Mouse (Mus musculus) stomach, postnatal 0 days (tissue): ENCODE measurements around the gene Ipmk. TPM values are rescaled to one million over a fixed set of nuclear protein-coding genes. Genes with fewer than 3 reads are reported as not detected.
A peak's percentile ranks its signal among the peaks of the same experiment; 100 is the strongest.

Experiments used
- ATAC-seq: fragments of 200-750 bp; cut with Nextera tagmentation; 2 replicates; pipeline ENCODE4 v1.8.0; 2017; ENCODE audit not compliant: low FRiP score, low TSS enrichment
- DNase-seq: peaks from one replicate; pipeline ENCODE4 v3.0.0-alpha.2; 2016; ENCODE audit warnings: low spot score
- H3K27ac ChIP-seq: fragments of 300-500 bp; sonication (generic); replicated peaks from 2 replicates; pipeline ENCODE4 v1.5.1; 2014; ENCODE audit warnings: mild to moderate bottlenecking, control low read depth
- H3K27me3 ChIP-seq: fragments of 300-500 bp; sonication (generic); 2 replicates; pipeline ENCODE4 v1.6.1; 2014; ENCODE audit warnings: low read length; ENCODE audit not compliant: control insufficient read depth, insufficient read depth
- H3K36me3 ChIP-seq: fragments of 300-500 bp; sonication (generic); 2 replicates; pipeline ENCODE4 v1.6.1; 2014; ENCODE audit warnings: low read length, mixed read lengths; ENCODE audit not compliant: control insufficient read depth, insufficient read depth
- H3K4me1 ChIP-seq: fragments of 300-500 bp; sonication (generic); replicated peaks from 2 replicates; pipeline ENCODE4 v1.6.1; 2014; ENCODE audit warnings: antibody characterized with exemption; ENCODE audit not compliant: control insufficient read depth, insufficient read depth
- H3K4me2 ChIP-seq: fragments of 300-500 bp; sonication (generic); replicated peaks from 2 replicates; pipeline ENCODE4 v1.6.1; 2014; ENCODE audit warnings: low read depth, mild to moderate bottlenecking, control low read depth, moderate library complexity
- H3K4me3 ChIP-seq: fragments of 300-500 bp; sonication (generic); 2 replicates; pipeline ENCODE4 v1.5.1; 2014; ENCODE audit warnings: low read depth, low read length, control low read depth
- H3K9ac ChIP-seq: fragments of 300-500 bp; sonication (generic); 2 replicates; pipeline ENCODE4 v1.6.1; 2014; ENCODE audit warnings: mild to moderate bottlenecking, low read length, control low read depth, mixed read lengths
- H3K9me3 ChIP-seq: fragments of 300-500 bp; sonication (generic); 2 replicates; pipeline ENCODE4 v1.6.1; 2016; ENCODE audit warnings: low read length; ENCODE audit not compliant: control insufficient read depth
- CTCF ChIP-seq: IDR thresholded peaks from 2 replicates; pipeline ENCODE4 v1.5.1; 2016; ENCODE audit warnings: antibody characterized with exemption, low read depth, mild to moderate bottlenecking, moderate library complexity
- EP300 ChIP-seq: optimal IDR thresholded peaks from 2 replicates; pipeline ENCODE3; 2016; ENCODE audit warnings: antibody characterized with exemption
- WGBS: fragments of 180-500 bp; shearing (Covaris S2); extraction: QIAGEN DNeasy Blood & Tissue Kit; methylation state at CpG from one replicate; pipeline ENCODE4 v1.1.7; 2014; 5-methylcytosine and 5-hydroxymethylcytosine counted together
- polyA plus RNA-seq: library from polyadenylated mRNA; unstranded; fragments of >200 nt; fragmentation: Nextera tagmentation; extraction: Ambion mirVana; gene quantifications from 2 replicates; pipeline ENCODE4 v1.2.1, GENCODE M21; 2015

Gene Ipmk
- polyA plus RNA-seq, 1 experiment from 2014 or later: 9.0 TPM

GRCm38 (mm10) chr10:71351301-71351700, 3.7 kb downstream of the Ipmk start:
- H3K9me3 ChIP-seq: no peaks in the 10 kb centered on the region
- no peak overlapping the region for H3K27ac ChIP-seq
- peaks cover 2% of the 10 kb centered on the region; the same call in 1 of the 2 replicates for H3K4me1 ChIP-seq
- H3K27me3 ChIP-seq: no peaks in the 10 kb centered on the region
- H3K4me3 ChIP-seq: no peak overlapping the region
- H3K4me2 ChIP-seq: no peak overlapping the region
- 90% methylated on average over 7 of the region's 7 CpGs for WGBS
- no peak for DNase-seq
- TF ChIP-seq CTCF: no peak
- TF ChIP-seq EP300: no peak
- H3K9ac ChIP-seq: no peak overlapping the region
- no peaks in the 10 kb centered on the region for H3K36me3 ChIP-seq
- ATAC-seq: no peak

- 55% methylated on average over 9 of the region's 9 CpGs for WGBS
- no peak for DNase-seq
- no peak for ATAC-seq
- TF ChIP-seq CTCF: no peak
- no peak for TF ChIP-seq EP300
- Histone ChIP-seq H3K9ac (no peak overlapping the region), H3K36me3 (no peaks in the 10 kb centered on the region), H3K9me3 (no peaks in the 10 kb centered on the region), H3K27ac (no peak overlapping the region), H3K4me2 (no peak overlapping the region), H3K4me3 (no peak overlapping the region), H3K27me3 (no peaks in the 10 kb centered on the region), H3K4me1 (peaks cover under 1% of the 10 kb centered on the region; the same call in 1 of the 2 replicates)
These were observed 6.3 kb downstream of the Ipmk start for GRCm38 (mm10) chr10:71353850-71354249.

- TF ChIP-seq EP300 (no peak), CTCF (no peak)
- no peak for ATAC-seq
- H3K36me3 ChIP-seq: no peaks in the 10 kb centered on the region
- H3K4me1 ChIP-seq: no peaks in the 10 kb centered on the region
- H3K27me3 ChIP-seq: no peaks in the 10 kb centered on the region
- no peak overlapping the region for H3K4me2 ChIP-seq
- 88% methylated on average over 12 of the region's 12 CpGs for WGBS
- no peak for DNase-seq
- no peak overlapping the region for H3K9ac ChIP-seq
- H3K4me3 ChIP-seq: no peak overlapping the region
- H3K27ac ChIP-seq: no peak overlapping the region
- no peaks in the 10 kb centered on the region for H3K9me3 ChIP-seq
These were observed 7.4 kb downstream of the Ipmk start for GRCm38 (mm10) chr10:71354947-71355346.

- ATAC-seq: no peak
- no peaks in the 10 kb centered on the region for H3K36me3 ChIP-seq
- DNase-seq: no peak
- H3K4me3 ChIP-seq: no peak overlapping the region
- no peaks in the 10 kb centered on the region for H3K9me3 ChIP-seq
- TF ChIP-seq CTCF: no peak
- no peak for TF ChIP-seq EP300
- H3K27ac ChIP-seq: no peak overlapping the region
- H3K4me2 ChIP-seq: no peak overlapping the region
- H3K27me3 ChIP-seq: no peaks in the 10 kb centered on the region
- H3K9ac ChIP-seq: no peak overlapping the region
- WGBS: 85% methylated on average over 7 of the region's 7 CpGs
- H3K4me1 ChIP-seq: no peaks in the 10 kb centered on the region
These were observed 13.5 kb downstream of the Ipmk start for GRCm38 (mm10) chr10:71361044-71361443.

GRCm38 (mm10) chr10:71361836-71362562, 14.4 kb downstream of the Ipmk start:
- no peak for ATAC-seq
- Histone ChIP-seq H3K4me1 (no peaks in the 10 kb centered on the region), H3K9me3 (no peaks in the 10 kb centered on the region), H3K9ac (0 out of 2 replicates have a peak overlapping the region, but pooled peaks have one; percentile 8), H3K27ac (no peak overlapping the region), H3K4me2 (peak overlapping the region; percentile 14; the same call in 1 of the 2 replicates), H3K36me3 (no peaks in the 10 kb centered on the region), H3K4me3 (no peak overlapping the region), H3K27me3 (no peaks in the 10 kb centered on the region)
- 38% methylated on average over 18 of the region's 18 CpGs for WGBS
- no peak for TF ChIP-seq EP300
- TF ChIP-seq CTCF: no peak
- DNase-seq: no peak

- 75% methylated on average over 8 of the region's 8 CpGs for WGBS
These were observed 15.9 kb downstream of the Ipmk start for GRCm38 (mm10) chr10:71363440-71363839.

More at GRCm38 (mm10) chr10:71363440-71363839, 15.9 kb downstream of the Ipmk start:
- Histone ChIP-seq H3K27me3 (no peaks in the 10 kb centered on the region), H3K4me3 (no peak overlapping the region), H3K4me1 (no peaks in the 10 kb centered on the region), H3K4me2 (no peak overlapping the region), H3K27ac (no peak overlapping the region), H3K9me3 (no peaks in the 10 kb centered on the region), H3K36me3 (no peaks in the 10 kb centered on the region), H3K9ac (no peak overlapping the region)
- TF ChIP-seq CTCF (no peak), EP300 (no peak)
- DNase-seq (no peak), ATAC-seq (no peak)
